Mouse (Mus musculus): ENCODE data around the gene Ccdc194.

The Ccdc194 gene

DNA sequence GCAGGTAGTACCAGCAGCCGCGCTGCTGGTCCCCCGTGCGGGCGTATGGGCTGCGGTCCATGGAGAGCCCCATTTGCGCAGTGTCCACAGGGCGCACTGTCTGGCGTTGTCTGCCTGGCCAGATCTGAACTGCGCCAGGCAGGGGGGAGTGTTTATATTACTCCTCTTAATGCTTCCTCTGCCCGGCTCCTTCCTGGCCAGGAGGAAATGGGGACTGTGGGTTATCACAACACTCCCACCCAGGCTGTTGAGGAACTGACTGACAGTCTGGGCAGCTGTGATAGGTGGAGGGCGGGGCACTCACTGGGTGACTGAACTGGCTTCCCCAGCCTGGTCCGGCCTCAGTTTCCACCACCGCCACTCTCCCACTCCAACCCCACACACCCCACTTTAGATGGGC, 13.9 kb downstream of the Ccdc194 start, which contains the start of gene Plvap:
TSS of gene Plvap (minus strand) at position 109 of the 400 bp plus-strand sequence.
- DNase-seq (ENCODE audit: low read depth, low spot score), result no peak

DNA sequence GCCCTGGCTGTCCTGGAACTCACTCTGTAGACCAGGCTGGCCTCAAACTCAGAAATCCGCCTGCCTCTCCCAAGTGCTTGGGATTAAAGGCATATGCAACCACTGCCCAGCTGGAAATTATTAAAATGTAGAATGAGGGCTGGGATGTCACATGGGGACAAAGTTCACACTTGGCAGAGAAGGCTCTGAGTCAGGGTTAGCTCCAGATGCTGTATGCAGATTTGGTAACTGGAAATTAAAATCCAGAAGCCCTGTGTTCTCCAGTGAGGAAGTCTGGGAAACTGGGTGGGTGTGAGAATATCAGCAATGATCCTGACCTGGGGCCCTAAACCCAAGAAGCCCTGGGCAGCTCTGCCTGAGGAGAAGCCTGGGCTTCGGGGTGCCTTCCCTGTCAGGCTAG, 16.2 kb downstream of the Ccdc194 start:
- DNase-seq (ENCODE audit: low read depth, low spot score), result no peak

DNA sequence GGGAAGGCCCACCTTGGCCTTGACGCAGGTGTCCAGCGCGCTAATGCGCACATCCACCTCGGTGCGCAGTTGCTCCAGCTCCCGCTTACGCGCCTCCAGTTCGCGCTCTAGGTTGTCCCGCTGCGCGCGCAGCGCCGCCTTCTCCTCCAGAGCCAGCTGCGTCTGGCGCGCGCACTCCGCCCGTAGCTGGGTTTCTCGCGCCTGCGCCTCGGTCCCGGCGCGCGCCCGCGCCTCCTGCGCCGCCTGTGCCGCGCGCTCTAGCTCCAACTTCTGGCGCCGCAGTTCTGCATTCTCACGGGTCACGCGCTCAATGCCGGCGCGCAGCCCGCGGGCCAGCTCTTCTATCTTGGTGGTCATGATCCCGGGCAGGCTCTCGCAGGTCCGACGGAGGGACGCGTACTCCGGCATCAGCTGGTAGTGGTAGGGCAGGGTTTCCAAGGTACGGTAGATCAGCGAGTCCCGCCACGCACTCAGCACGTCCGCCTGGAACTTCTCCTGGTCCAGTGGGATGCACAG, 17.9 kb downstream of the Ccdc194 start:
- peak; percentile 39 for DNase-seq (ENCODE audit: low read depth, low spot score)

DNA sequence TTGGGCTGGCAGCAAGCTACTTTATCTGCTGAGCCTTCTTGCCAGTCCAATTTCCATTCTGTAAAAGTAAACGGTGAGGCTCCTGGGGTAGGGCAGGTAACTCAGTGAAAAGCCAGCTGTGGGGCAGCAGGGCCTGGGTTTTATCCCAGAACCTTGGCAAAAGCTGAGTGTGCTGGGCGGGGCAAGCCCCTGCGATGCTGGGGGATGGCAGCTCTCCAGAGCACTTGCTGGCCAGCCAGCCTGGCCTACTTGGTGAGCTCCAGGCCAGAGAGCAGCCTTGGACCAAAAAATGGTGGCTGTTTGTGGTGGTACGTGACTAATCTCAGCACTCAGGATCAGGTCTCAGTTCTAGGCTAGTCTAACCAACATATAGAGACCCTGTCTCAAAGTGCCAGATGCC, 19.5 kb downstream of the Ccdc194 start:
- no peak for DNase-seq (ENCODE audit: low read depth, low spot score)

DNA sequence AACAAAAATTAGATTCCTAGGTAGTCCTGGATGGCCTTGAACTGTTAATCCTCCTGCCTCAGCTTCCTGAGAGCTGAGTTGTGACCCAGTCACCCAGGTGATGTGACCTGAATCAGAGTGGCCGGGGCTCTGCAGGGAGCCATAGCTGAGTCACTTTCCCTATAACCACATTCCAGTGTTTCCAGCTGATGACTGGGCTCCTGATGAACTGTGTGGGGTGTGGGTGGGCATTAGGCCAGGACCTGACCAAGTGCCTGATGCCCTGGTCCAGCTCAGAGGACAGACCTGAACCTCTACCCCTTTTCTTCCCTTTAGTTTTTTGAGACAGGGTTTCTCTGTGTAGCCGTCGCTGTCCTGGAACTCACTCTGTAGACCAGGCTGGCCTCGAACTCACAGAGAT, 20.2 kb downstream of the Ccdc194 start:
- no peak for DNase-seq (ENCODE audit: low read depth, low spot score)

DNA sequence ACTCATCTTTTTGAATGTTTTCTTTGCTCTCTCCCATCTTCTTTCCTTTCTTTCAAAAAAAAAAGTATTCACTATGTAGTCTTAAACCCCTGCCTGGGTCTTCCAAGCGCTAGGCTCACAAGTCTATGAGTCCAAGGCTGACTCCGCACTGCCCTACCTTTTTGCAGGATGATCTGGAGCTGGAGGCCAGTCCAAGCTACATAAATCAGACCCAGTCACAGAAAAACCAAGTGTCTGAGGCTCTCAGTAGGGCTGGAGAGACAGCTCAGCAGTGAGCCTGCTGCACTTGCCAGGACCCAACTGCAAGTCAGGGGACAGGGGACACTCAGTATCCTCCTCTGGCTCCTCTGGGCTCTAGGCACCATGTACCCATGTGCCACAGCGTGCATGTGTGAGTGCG, 21.2 kb downstream of the Ccdc194 start:
- DNase-seq (ENCODE audit: low read depth, low spot score), result no peak

DNA sequence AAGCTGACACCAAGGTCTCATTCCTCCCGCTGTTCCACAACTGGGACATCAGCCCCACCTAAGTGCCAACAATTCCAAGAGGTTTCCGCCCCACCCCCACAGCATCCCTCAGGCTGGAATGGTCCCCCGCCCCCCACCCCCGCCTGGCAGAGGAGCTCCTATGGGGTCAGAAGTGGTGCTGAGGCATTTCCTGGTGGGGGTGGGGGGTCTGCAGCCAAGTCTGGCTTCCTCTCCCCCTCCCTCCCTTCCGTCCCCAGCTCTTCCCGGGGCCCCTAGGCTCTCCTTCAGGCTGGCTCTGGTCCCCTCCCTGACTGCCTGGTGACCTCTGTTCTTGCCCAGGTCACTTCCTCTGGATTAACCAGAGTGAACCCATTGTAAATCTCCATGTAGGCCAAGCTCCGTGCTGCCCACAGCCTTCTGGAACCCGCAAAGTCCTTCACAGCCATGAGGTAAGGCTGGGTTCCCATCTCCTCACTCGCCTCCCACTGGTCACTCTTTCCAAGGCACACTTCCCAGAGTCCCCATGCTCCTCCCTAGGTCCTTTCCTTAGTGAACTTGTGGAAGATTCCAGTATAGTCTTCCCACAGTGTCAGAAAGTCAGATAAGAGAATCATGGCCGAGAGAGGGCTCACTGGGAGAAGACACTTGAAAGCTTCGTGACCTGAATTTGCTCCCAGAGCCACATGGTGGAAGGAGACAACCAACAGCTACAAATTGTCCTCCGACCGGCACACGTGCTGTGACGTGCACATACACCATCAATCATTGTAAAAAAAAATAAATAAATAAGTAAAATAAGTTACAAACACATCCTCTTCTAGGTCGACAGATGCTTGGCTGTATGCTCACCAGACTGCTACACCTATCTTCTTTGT, 26.5 kb downstream of the Ccdc194 start:
- DNase-seq (ENCODE audit: low read depth, low spot score), result no peak

DNA sequence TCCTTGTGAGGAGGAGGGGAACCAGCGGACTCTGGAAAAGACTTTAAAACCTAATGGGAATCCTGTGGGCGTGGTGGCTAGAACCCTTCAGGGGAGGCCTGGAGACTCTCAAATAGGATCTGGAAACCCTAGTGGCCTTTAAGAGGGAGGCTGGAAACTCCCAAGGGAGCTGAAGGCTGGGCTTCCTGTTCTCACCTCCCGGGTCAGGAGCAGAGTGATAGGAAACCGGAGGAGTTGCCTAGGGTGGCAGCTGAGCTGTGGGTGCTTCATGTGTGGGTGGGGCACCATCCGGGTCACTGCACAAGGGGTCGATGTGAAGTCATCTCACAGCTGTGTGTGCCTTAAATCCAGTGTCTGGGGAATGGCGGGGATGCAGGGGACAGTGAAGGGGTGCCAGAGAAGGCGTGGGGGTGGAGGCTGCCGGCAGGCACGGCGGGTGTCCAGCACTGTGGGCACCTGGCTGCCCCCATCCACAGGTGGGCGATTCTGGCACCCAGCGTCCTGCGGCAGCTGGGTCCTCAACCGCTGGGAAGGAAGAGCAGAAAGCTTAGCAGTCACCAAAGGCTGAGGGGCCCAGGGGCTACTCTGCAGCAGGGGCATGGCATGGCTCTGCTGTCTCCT, 27.5 kb downstream of the Ccdc194 start:
- DNase-seq (ENCODE audit: low read depth, low spot score), result no peak

DNA sequence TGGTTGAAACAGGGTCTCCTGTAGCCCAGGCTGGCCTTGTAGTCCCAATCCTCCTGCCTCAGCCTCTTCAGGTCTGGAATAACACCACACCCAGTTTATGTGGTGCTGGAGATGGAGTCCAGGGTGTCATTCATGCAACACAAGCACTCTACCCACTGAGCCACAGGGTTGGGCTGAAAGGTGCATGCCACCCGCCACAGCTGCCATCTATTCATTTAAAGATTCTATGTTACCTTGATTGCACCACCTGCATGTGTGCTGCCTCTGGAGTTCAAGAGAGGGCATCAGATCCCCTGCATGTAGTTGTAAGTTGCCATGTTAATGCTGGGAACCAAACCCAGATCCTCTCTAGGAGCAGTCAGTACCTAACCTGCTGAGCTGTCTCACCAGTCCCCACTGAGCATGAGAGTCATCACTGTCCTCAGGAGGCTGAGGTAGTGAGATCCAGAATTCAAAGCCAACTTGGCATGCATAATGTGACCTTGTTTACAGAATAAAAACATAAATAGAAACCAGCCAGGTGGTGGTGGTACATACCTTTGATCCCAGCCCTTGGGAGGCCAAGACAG, 28.4 kb downstream of the Ccdc194 start:
- no peak for DNase-seq (ENCODE audit: low read depth, low spot score)

DNA sequence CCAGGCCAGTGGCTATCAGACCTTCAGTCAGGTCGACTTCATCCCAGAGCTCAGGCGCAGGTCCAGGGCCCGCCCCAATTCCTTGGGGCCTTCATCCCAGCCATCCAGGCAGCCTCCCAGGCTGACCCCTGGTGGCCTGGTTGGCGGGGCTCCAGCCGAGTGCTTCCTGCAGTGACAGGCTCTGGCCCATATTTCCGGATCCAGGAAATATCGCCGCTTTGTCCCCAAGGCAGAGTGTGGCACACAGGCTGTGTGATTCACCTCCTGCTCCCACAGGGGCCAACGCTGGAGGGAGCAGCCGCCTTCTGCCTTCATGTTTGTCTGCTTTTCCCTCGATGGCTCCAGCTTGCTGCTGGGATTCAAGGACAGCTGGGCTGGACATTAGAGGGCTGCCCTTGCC, 29.0 kb downstream of the Ccdc194 start:
- DNase-seq (ENCODE audit: low read depth, low spot score), result no peak

DNA sequence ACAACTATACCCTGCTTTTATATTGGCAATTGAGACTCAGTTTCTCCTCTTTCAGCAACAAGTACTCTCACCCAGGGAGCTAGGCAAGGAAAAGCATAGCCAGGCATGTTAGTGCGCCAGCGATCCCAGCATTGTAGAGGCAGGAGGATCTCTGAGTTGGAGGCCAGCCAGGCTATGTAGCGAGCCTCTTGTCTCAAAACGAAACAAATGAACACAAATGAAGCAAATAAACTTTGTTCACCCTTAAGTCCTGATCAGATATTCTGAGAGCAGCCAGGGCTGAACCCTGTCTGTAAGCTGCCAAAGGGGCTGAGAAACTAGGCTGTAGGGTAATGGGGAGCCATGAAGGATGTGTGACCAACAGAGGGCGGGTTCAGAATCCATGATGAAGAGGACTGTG, 29.7 kb downstream of the Ccdc194 start:
- DNase-seq (ENCODE audit: low read depth, low spot score), result no peak

DNA sequence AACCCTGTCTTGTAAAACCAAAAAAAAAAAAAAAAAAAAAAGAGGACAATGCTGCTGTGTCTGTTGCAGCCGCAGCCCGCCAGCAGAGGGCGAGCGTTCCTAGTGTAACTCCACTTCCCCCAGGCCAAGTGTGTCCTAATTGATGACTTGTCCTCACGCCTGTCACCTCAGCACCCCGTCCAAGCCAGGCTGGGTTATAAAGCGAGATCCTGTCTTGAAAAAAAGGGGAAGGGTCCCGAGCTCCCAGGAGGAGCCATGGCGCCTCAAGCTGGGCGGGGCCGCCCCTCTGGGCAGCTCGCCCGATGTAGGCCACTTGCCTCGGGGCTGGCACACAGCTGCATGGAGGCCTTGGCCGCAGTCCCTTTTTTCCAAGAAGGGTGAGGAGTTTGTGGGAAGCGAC, 30.5 kb downstream of the Ccdc194 start:
- peak; percentile 82 for DNase-seq (ENCODE audit: low read depth, low spot score)

DNA sequence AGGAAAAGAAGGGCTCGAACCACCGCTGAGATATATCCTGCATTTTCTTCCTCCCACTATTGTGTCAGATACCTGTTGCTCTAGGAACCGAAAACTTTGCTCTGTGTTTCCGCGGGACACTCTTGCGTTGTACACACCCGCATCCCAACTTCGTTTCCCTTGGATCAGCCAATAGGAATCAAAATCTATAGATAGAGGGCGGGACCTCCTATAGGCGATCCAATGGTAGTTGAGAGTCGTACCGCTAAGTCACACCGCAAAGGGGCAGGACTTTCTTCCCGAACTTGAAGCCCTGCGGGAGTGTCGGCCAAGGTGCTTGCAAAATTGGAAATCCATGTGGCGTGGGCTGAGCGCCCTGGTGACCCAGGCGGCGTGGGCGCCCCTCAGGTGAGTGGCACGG, 37.1 kb downstream of the Ccdc194 start:
- DNase-seq (ENCODE audit: low read depth, low spot score), result peak; percentile 94

DNA sequence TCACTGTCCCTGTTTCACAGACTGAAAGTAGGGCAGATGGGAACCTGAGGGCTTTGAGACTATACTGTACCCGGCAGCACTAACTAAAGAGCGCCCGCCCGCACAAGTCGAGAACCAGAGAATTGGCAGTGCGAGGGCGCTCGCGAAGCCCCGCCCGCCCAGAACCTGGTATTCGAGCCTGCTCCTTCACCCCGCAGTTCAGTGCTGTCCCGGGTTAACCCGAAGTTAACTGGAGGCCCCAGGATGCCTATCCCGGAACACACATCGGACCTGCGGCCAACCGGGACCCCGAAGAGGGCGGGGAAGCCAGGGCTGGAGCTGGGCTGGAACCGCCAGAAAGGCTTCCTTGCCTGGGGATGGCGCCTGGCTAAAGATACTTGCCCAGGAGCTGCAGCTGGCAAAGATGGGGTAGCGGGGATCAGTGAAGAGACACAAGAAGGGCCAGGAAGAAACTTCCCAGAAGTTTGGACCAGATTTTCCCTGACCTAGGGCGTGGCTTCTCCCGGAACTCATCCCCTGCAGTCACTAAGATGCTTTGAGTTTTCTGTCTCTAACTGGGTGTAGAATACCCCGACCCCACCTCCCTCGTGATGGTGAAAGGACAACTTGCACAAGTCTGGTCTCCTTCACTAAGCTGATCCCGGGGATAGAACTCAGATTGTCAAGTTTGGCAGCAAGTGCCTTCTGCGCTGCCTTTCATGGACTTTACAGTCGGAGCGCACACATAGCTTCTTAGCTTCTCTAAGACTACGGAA, 37.6 kb downstream of the Ccdc194 start, which contains the start of gene Gtpbp3:
TSS of gene Gtpbp3 (plus strand) at position 413 of the 755 bp plus-strand sequence.
- peak; percentile 81 for DNase-seq (ENCODE audit: low read depth, low spot score)

DNA sequence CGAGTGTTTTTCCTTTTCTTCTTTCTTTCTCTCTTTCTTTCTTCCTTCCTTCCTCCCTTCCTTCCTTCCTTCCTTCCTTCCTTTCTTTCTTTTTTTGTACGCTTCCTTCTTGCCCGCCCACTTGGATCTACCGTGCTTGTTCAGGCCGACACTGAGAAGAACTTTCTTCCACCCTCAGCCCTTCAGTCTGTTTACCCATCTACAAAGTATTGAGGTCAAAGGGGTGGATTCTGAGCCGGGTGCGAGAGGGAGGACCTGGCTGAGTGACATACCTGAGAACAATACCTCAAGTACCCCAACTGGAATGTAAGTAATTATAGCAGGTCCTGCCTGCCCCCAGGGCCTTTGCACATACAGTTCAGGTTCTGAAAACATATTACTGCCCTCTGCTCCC, 39.4 kb downstream of the Ccdc194 start:
- no peak for DNase-seq (ENCODE audit: low read depth, low spot score)

DNA sequence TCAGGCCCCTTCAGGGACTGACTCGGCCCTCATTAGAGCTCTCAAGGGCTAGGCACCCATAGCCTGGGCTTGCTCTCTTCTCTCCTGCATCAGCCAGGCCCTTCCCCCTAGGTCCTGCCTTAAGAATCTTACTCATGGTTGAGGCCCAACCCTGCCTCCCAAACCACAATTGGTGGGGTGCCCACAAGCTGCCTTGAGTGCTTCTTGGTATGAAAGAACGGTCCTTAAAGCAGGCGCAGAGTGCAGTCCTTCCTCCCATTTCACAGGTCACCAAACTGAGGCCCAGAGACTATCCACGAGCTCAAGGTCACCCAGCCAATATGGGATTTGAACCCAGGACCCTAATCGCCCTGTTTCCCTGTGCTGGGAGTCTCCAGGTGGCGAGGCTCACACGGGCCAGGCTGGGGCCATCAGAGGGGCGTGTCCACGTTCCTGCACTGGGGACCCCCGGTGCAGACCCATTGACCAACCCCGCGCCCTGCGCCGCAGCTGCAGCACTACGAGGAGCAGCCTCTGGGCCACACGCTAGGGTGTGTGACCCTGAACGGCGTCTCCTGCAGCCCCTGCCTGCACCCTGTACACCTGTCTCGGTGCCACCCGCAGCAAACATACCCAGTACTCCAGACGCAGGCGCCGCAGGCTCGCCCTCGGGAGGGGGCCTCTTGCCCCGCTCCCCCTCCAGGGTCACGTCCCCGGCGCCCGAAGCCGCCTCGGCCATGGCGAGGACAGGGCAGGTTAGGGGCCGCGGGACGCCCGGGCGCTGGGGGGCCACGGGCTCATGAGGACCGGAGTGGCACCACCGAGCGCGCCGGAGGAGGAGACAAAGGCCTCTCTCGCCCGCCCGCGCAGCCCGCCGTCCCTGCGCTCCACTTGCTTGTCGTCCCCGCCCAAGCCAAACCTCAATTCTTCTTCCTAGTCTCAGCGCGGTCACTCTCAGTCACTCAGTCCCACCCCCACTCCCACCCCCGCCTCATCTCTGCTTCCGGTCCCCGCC, 40.1 kb downstream of the Ccdc194 start, which contains the start of gene Ano8:
TSS of gene Ano8 (minus strand) at position 822 of the 994 bp plus-strand sequence.
- peak; percentile 88 for DNase-seq (ENCODE audit: low read depth, low spot score)

DNA sequence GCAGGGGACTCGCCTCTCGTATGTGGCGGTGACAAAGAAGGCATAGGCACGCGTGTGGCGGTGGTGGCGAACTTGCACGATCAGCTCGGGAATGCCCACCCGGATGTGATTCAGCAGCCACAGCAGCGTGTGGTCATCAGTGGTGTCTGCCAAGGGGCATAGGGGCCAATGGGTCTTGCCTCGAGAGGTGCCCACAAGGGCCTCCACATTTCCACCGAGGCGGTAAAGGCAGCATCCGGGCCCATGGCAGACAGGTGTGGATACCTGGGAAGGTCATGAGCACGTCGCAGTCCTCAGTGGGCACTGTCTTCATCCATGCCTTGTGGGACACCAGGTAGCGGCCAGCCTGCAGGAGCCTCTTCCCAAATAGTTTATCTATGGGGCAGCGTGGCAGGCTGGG, 40.8 kb downstream of the Ccdc194 start:
- DNase-seq (ENCODE audit: low read depth, low spot score), result no peak

DNA sequence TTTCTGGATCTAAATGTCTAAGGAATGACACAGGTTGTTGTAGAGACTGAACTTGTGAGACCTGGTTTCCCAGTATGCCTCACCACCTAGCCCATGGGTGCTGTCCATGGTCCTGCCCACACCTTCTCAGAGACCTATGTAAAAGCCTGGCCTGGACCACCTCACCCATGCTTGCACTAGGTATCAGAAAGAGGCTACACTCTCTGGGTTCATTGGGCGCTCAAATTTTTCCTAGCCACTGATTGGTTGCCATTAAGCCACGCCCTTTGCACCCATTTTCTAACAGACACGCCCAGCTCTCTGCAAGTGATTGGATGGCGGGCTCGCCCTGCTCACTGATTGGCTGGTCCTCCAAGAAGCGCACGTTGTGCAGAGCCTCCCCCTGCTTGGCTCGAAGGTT, 41.6 kb downstream of the Ccdc194 start:
- DNase-seq (ENCODE audit: low read depth, low spot score), result peak; percentile 66

DNA sequence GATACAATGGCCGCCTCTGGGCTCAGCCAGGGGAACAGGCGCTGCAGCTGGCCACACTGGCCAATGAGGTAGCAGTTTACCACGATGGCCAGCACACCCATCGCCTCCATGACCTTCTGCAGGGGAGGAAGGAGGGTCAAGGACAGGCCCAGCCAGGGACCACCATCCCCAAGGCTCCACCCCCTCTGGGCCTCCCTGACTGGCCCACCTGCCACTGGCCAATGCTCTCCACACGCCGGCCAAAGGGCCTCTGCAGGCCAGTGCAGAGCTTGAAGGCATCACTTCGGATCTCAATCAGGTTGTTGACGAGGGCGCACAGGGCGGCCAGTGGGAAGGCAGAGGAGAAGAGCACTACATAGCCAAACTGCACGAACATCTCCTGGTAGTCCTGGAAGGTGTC, 46.6 kb downstream of the Ccdc194 start:
- no peak for DNase-seq (ENCODE audit: low read depth, low spot score)

DNA sequence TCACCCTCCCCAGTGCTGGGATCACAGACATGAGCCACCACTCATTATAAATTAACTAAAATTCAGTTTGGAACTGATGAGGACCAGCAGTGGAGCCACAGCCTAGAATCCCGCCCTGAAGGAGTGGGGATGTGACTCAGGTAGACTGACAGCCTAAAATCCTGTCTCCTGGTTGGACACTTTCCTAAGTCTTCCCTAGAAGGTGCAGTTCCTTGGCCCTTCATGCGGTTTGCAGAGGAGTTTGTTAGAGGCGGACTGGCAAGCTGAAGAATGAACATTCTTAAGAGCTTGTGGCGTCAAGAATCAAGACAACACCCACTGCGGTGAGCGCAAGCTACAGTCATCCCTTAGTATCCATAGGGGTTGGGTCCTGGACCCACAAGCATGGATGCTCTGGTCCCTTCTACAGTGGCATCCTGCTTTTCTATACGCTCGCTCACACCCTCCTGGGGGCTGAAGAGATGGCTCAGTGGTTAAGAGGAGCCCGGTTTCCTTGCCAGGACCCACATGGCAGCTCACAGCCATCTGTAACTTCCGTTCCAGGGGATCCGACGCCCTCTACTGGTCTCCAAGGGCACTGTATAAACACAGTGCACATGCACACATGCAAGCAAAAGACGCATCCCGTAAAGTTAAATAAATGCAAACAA, 48.2 kb downstream of the Ccdc194 start:
- peak; percentile 52 for DNase-seq (ENCODE audit: low read depth, low spot score)
